In the genomic region with DNA sequence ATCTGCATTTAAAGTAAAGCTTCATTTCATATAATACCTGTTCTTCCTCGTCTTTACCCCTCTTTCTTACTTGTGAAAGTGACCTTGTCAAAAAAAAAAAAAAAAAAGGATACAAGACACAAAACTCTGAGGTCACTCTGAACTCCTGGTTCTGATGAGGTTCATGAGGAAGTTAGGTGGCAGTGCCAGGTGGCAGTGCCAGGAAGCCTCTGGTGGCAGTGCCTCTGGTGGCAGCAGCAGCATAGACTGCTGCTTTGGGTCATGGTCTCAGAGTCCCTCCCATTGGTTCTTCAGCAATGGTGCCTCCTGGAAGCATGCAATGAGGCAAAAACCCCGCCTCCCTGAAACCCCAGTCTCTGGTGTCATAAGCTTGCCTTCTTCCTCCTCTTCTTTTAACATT, we compare ENCODE assay signal across 17 mouse cellular contexts.
"Had no signal": no experiment of that assay in that cellular context is flagged by ENCODE, and none has a peak within 500 bp of the region (broad histone marks: within the 10 kb centered on the region; RNA-seq: fewer than 3 reads in every experiment).

No protein-coding gene starts in this region.

- DNase-seq: left cerebral cortex, postnatal 4 days; liver; liver, embryonic 13.5 days; liver, postnatal 0 days; lung, adult 18-20 months; lung, adult 2 months; lung, embryonic 14.5 days; lung, postnatal 10 days; lung, postnatal 14 days; lung, postnatal 36 days; lung, postnatal 4 days; midbrain, embryonic 14.5 days had no signal

- ATAC-seq: liver, embryonic 12.5 days; liver, postnatal 0 days; lung, postnatal 0 days; midbrain, embryonic 13.5 days; midbrain, embryonic 15.5 days; midbrain, embryonic 16.5 days had no signal
